Mouse (Mus musculus) E14TG2a.4 (cell line): ENCODE data around the gene 1700001C02Rik.

Source experiments
- CTCF ChIP-seq: conservative IDR thresholded peaks from 2 replicates; pipeline ENCODE4 v1.5.1; 2014; ENCODE audit warnings: low read length
- NANOG ChIP-seq: IDR thresholded peaks from 2 replicates; pipeline ENCODE4 v1.6.1; 2014; ENCODE audit warnings: borderline replicate concordance, low read length, mixed read lengths

- no peak for TF ChIP-seq CTCF
- no peak for TF ChIP-seq NANOG
These were observed 25.4 kb upstream of the 1700001C02Rik start for GRCm38 (mm10) chr5:30440308-30440906.
